Mouse (Mus musculus) urinary bladder, postnatal 36 days (tissue): ENCODE results near the gene Slc22a20.
A peak's percentile ranks its signal among the peaks of the same experiment; 100 is the strongest.

Experiments used
- DNase-seq, 2 experiments: peaks; one replicate each; pipeline ENCODE4 v3.0.0; 2022; ENCODE audit warnings: low spot score in 2 of 2, mixed read lengths in 1 of 2

Gene Slc22a20

DNA sequence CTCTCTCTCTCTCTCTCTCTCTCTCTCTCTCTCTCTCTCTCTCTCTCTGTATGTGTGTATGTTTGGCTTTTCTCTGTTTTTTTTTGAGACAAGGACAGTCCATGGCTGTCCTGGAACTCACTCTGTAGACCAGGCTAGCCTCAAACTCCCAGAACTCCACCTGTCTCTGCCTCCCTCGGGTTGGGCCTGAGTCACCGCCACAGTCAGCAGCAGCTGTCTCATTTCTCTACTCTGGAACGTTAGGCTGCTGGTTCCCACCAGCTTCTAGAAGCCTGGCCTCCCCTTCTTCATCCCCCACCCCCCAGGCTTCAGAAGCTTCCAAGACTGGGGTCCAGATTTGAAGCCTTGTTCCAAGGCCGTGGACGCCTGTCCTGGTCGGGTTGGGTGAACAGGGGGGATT is 3.6 kb upstream of the Slc22a20 start:
- no peak for DNase-seq

DNA sequence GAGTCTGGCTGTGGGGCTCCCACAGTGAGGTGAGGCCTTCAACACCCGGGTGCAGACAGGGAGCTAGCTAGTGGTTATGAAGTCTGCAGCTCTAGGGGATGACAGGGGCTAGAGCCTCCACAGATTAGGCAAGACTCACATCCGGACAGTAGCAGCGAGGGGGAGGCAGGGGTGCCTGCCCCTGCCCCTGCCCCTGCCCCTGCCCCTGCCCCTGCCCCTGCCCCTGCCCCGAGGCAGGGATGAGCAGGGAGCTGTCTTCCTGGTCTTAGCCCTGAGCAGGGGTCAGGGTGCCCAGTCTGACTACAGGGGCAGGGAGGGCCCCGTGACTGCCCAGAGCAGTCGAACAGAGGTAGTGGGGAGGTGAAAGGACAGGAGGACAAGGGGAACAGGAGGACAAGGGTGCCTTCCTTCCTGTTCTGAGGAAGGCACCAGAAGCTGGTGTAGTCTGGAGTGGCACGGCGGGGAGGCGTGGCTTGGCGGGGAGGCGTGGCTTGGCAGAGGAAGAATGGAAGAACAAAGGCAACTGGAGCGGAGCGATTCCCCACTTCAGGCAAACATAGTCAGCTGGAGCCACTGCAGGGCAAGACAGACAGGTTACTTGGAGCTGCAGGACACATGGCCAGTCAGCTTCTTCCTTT is 3.0 kb upstream of the Slc22a20 start:
- peak; percentile 85 to 90 for DNase-seq

DNA sequence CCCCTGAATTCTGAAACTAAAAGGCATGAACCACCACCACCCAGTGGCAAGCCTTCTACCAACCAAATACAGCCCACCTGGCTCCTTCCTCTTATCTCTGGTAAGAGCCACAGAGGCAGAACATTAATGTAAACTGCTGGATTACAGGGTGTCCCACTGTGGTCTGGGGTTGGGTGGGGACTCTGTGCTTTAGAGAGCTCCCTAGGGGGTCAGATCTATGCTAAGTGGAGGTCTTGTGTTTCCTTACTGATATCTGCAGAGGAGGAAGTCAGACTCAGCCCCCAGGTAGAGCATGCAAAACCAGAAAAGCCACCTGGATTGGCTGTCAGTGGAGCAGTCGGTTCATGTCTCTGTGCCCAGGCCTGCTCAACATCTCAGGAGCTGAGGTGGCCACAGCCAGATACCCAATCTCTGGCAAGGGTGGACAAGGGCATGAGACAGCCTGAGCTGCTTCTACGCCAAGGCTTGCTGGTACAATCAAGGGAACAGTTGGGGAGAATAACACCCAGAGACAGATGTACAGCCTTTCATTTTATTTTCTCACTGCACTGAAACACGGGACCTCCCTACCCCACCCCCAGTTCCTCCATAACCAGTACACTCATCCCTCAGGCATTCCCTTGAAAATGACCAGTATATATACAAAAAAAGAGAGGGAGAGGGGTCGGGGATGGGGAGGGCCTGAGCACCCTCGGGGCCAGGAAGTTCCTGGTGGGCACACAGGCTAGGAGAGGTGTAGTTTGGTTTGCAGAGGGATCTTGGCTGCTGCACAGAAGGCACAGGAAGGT is 2.3 kb upstream of the Slc22a20 start:
- DNase-seq, result peak in 1 of 2 experiments; percentile 59

DNA sequence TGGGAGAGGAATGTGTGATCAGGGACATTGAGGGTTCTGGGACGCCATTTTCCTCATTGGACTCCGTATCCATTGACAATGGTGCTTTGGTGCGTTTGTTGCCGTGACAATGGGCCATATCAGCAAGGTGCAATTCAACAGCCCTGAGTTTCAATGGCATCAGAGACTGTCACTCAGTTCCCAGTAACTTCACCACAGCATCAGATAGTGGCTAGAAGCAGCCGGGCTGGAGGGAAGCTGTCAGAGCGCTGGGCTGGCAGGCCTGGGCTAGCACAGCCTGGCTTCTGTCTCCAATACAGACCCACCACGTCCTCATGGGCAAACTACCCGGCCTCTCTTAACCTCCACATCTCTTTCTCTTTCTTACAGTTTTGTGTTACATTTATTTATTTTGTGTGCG is 5.5 kb downstream of the Slc22a20 start:
- no peak for DNase-seq

DNA sequence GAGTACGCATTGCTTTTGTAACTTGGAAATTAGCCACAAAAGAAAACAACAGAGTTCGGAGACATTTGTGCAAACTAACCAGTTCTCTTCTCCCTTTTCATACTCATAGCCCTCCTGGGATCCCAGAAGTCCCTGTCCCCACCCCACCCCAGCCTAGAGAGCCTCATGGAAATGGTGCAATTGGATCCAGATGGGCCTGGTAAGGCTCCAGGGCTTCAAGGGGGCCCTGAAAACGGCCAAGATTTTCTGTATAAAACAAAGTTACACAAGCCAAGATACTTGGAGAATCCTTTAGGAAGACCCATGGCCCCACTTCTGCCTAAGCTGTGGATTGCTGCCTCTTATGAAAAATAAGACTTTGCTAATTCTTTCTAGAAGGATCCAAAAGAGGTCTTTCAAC is 8.2 kb downstream of the Slc22a20 start:
- DNase-seq, result no peak

DNA sequence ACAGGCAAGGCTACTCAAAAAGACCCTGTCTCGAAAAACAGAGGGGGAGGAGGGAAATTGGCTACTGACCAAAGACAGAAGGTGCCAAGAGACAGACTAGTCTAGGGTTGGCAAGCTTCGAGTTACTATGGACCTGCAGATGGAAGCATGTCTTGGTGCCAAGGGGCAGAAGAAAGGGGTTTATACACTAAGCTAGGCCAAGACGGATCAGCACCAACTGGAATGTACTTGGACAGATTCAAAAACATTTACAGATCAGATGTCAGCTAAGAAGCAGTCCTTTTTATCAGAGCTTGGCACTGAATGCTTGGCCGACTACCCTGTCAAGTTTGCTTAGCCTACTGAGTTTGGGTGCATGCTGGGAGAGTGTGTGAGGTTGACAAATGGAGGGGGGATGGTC is 10.3 kb downstream of the Slc22a20 start:
- no peak for DNase-seq

DNA sequence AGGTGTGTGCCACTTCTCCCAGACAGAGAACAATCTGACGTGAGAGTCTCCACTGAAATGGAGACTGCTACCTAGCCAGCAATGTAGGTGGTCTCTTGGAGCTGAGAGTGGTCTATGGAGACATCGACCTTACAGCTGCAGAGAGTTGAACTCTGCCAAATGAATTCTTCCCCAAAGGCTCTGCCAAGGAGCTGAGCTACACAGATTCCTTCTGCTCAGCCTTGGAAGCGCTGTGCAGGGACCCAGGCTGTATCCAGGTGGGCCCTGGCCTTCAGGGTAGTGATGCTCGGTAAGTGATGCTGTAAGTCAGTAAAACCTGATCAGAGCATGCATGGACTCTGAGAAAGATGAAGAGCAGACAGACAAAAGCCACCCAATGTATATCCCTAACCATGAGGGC is 10.8 kb downstream of the Slc22a20 start:
- no peak for DNase-seq

DNA sequence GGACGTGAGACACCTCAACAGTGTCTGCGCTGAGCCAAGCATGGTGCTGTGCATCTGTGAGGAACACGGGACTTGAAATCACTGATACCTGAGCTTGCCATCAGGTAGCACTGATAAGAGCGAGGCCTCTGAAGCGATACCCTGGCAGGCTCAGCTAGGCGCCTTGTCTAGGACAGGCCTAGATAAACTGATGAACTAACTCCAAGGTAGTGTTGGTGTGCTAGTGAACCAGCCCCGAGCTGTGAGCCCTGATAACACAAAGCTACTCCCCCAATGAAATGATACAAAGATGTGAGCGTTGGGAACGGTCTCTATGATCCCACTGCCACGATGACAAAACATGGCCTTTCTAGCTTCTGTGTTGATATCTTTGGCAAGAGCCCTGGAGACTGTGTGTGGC is 18.3 kb downstream of the Slc22a20 start:
- no peak for DNase-seq

DNA sequence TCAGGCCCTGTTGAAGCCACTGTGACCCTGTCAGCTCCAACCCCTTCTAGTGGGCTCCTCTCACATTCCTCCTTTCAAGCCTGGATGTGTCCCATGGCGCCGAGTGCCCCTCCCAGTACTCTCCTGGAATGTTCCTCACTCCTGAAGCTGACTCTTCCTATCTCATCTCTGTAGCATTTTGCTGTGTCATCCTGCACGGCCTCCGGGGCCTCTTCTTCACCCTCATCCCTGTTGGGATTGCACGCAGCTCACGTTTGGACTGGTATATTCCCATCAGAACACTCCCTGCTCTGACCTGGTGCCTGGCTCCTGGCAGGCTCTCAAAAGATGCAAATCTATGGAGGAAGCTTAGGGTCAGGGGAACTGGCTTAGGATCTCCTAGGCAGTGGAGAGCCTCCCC is 19.2 kb downstream of the Slc22a20 start:
- peak in 1 of 2 experiments; percentile 60 for DNase-seq

DNA sequence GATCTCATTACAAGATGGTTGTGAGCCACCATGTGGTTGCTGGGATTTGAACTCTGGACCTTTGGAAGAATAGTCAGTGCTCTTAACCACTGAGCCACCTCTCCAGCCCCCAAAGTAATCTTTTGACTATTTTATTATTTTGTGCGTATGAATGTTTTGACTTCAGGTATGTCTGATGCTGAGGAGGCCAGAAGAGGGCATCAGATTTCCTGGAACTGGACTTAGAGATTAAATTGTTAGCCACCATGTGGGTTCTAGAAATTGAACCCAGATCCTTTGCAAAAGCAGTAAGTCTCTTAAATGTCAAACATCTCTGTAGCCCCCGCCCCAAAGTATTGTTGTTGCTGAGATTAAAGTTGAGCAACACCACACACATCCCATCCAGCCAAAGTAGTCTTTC is 20.0 kb downstream of the Slc22a20 start:
- DNase-seq, result no peak

DNA sequence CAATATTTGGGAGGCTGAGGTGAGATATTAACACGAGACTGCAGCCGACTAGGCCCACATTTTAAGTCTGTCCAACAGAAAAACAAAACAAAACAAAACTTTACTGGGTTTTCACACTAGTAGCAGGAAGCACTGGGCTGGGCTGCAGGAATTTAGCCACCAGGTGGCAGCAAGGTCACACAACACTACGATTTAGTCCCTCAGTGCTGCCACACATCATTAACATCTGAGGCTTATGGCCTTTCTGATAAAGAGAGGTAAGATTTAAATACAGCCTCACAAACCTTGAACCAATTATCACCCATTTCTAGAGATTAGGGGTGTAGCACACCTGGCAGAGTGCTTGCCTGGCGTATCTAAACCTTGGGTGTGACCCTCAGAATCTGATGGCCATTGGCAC is 20.7 kb downstream of the Slc22a20 start:
- DNase-seq, result peak in 1 of 2 experiments; percentile 79

DNA sequence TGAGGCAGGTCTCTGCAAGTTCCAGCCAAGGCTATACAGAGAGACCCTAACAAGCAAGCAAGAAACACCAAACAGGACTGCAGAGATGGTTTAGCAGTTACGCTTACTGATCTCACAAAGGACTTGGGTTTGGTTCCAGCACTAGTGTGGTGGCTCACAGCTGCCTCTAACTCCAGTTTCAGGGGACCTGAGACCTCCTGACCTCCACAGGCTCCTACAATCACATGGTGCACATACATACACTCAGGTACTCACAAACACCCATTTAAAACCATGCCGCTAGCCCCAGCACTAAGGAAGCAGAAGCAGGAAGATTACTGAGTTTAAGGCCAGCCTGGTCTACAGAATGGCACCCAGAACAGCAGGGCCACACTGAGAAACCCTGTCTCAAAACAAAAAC is 21.1 kb downstream of the Slc22a20 start:
- DNase-seq, result no peak

DNA sequence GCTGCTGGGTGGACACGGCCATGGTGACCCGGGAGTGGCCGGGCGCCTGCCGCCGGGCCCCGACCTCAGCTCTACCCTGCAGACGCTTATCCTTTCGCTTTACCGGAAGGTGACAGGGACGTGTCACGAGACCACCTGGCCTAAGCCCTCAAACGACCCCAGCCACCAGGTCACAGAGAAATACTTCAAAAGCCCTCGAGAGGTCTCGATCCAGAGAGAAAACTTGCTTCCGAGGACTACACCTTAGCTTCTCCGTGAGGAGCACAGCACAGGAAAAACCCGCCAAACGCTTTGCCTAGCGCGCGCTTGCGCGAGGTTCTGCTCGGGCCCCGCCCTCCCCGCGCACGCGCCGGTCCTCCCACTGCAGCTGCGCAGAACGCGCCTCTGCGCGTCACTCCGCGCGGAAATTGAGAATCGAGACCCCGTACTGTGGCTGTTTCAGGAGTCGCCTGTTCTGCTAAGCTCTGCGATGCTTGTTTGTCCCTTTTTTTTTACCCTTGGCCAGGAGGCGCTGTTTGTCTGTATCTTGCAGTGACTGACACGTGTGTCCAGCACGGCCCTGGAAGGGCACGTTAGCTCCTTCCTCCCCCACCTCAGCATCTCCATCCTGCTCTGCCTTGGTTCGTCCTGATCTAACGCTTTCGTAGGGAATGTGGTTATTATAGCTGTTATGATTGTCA is 21.9 kb downstream of the Slc22a20 start, which contains the start of gene Pola2:
TSS of gene Pola2 (minus strand) at position 320 of the 680 bp plus-strand sequence.
- DNase-seq, result peak; percentile 84 to 88

DNA sequence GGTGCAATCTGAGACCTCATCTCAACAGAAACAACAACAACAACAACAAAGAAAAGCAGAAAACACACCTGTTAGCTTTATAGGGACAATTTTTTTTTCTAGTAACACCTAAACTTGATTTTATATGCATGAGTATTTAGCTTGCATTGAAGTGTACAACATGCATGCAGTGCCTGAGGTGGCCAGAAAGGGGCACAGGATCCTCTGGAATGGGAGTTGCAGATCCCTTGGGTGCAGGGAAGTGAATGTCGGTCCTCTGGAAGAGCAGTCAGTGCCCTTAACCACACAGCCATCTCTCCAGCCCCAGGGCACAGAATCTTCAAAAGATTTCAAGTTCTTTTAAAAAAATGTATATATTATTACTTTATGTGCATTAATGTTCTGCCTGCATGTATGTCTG is 23.3 kb downstream of the Slc22a20 start:
- DNase-seq, result no peak

DNA sequence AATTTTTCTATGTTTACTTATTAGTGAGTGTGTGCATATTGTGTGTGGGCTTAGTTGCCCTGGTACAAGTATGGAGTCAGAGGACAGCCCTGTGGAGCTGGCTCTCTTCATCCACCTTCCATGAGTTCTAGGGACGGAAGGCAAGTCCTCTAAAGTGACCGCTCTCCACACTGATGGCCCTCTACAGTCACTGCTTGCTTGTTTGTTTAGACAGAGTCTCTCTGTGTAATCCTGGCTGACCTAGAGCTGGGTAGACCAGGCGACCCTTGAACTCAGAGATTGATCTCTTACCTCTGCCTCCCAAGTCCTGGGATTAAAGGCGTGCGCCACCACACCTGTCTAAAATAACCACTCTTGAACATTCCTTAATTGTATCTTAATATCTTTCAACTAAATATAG is 28.6 kb downstream of the Slc22a20 start:
- DNase-seq, result no peak

DNA sequence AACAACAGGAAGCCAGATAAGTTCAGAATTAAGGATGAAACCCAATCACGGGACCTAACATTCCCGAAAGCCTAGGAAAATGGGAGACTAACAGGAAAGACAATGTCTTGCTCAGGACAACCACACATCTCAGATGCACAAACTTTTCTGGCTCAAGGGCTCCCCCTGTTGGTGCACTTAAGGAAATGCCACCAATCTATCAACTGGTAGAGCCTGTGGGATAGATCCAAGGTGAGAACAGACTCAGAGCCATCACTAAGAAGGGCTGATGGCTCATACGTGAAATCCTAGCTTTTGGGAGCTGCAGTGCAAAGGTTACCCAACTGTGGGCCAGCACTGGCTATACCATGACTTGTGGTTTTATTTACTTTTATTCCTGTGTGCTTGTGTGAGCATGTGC is 29.3 kb downstream of the Slc22a20 start:
- DNase-seq, result peak; percentile 81 to 86

DNA sequence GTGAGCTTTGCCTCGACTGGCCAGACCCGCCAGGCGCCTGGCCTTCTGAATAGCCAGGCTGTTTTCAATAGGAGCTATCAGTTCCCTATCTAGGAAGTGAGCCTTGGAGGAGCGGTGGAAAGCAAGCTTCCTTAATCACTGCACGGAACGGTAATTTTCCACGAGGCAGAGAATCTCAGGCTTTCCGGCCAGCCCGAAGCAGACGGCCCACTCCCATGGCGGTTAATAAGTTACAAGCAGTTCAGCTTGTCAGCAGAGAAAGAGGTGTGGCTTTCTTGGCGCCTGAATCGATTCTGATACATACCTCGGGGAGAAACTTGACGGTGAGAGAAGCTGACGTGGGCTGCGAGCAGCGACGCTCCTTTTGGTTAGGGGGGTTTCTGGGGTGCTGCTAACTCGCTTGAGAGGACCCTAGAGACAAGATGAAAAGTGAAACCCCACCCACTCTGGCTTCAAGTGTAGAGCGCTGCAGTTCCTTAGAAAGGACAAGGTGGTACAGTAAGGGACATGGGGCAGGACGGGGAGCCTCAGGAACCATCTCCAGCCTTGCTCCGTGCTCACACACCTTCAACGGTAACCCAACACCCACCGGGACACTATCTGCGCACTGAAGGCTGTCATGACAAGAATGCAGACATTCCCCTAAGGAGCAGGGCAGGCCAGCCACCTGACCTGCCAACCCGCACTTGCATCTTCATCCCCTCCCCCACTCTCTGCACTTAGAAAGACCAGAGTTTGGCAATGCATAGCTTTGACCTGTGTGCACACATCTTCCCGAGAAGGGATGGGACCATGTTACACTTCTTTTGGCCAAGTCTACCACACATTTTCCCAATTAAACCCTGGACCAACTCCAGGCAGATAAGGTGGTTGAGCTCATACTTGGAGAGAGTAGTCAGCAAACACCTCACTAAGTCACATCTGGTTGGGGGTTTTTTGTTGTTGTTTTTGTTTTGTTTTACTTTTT is 30.0 kb downstream of the Slc22a20 start:
- DNase-seq, result peak; percentile 66 to 67

DNA sequence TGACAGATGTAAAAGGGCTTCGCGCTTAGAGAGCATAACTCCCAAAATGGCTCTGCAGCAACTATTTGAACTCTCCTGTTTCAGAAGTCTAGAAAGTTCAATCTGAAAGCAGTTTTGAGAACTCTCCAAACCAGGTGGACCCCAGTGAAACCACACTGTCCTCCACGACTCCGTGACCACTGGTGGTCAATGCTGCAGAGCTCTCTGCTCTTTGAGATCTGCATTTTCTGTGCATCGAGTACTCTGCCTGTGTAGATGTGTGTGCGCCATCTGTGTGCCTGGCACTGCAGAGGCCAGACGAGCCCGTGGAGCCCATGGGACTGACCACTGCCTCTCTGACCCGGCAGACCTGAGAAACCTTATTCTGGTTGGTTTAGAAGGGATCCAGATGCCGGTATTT is 31.0 kb downstream of the Slc22a20 start:
- no peak for DNase-seq

DNA sequence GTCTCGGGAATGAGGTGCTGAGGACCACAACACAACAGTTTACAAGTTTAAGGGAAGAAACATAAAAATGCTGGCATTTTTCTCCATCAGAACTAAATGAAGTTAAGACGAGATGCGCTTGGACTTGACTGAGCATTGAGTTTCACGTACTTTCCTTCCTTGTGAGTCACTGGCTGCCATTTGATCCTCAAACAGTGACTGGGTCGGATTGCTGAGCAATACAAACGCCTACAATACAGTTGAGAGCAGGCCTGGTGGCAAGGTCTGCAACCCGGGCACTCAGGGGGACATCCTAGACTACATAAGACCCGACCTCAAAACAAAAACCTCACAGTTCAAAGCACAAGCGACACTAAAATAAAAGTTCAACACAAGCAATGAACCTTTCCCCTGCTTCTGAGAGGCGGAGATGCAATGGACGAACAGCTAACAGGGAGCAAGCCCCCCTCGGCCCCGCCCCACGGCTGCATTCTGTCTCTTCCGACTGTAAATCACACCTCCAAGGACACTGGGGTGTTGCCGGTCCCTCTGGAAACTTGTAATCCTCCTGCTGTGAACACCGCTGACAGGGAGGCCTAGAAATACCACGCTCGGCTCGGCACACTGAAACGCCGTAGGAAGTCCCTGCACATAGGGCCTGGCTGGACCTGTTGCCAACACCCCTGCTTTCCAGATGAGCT is 31.8 kb downstream of the Slc22a20 start:
- DNase-seq, result no peak

DNA sequence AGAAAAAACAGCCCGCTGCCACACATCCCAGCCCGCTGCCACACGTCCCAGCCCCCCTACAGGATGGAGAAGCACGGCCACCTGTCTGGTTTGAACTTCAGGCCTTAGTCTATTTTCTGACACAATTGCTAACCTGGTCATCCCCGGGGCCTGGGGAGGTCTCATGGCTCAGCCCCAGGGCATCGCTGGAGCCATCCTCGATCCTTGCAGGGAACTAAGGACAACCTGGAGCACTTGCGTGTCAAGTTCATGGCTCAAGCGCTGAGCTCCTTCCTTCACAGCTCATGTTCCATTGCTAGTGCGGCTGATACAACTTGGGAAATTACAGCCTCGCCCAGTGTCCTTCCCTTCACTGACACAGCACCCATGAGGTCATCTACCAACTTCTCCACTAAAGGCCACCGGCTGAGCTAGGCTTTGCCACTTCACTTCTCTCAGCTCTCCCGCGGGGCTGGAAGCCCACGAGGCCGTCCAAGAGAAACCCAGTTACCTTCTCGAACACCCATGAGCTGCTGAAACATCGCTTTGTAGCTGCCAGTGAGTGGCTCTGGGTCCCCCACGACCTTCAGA is 32.7 kb downstream of the Slc22a20 start:
- no peak for DNase-seq
